Mouse (Mus musculus) C2C12 (cell line): ENCODE measurements at regions not wholly inside any gene's neighbourhood (a gene's known extent, or its start where the extent isn't known, plus 50 kb on each side); places are given as distances from the start of the nearest gene placed in this dataset.

Experiments used
- H3K27me3 ChIP-seq: one replicate; pipeline ENCODE4 v1.6.1; 2011; ENCODE audit not compliant: control insufficient read depth, insufficient read depth, insufficient read length
- H3K36me3 ChIP-seq: one replicate; pipeline ENCODE4 v1.6.1; 2011; ENCODE audit not compliant: control insufficient read depth, insufficient read depth
- H3K4me3 ChIP-seq: one replicate; pipeline ENCODE4 v1.5.1; 2011; ENCODE audit warnings: mild to moderate bottlenecking, control low read depth; ENCODE audit not compliant: poor library complexity, insufficient read depth, severe bottlenecking
- H3K79me2 ChIP-seq: one replicate; pipeline ENCODE4 v1.6.1; 2011; ENCODE audit not compliant: control insufficient read depth, insufficient read depth
- H3K79me3 ChIP-seq: one replicate; pipeline ENCODE4 v1.6.1; 2011; ENCODE audit warnings: low read depth, control low read depth
- H3ac ChIP-seq: one replicate; pipeline ENCODE3; 2011; ENCODE audit warnings: low read depth; ENCODE audit not compliant: control insufficient read depth, insufficient read length
- CEBPB ChIP-seq: IDR thresholded peaks from one replicate; pipeline ENCODE4 v1.6.1; 2011; ENCODE audit warnings: low read depth, mild to moderate bottlenecking, control low read depth, moderate library complexity
- CTCF ChIP-seq: IDR thresholded peaks from one replicate; pipeline ENCODE4 v1.5.1; 2011; ENCODE audit not compliant: control insufficient read depth, insufficient read depth, insufficient read length
- FOSL1 ChIP-seq: IDR thresholded peaks from one replicate; pipeline ENCODE4 v1.8.0; 2011; ENCODE audit warnings: mild to moderate bottlenecking, low read length; ENCODE audit not compliant: poor library complexity, insufficient read depth, severe bottlenecking
- MAX ChIP-seq: IDR thresholded peaks from one replicate; pipeline ENCODE4 v1.6.1; 2011; ENCODE audit warnings: mild to moderate bottlenecking, control low read depth
- MYOD1 ChIP-seq: IDR thresholded peaks from one replicate; pipeline ENCODE4 v1.6.1; 2011; ENCODE audit warnings: low read depth; ENCODE audit not compliant: control insufficient read depth, insufficient read length
- MYOG ChIP-seq: IDR thresholded peaks from one replicate; pipeline ENCODE4 v1.6.1; 2011; ENCODE audit not compliant: control insufficient read depth, insufficient read length; ENCODE audit errors: extremely low read depth
- USF1 ChIP-seq: IDR thresholded peaks from one replicate; pipeline ENCODE4 v1.6.1; 2011; ENCODE audit warnings: low read depth, mild to moderate bottlenecking, control low read depth, moderate library complexity

DNA sequence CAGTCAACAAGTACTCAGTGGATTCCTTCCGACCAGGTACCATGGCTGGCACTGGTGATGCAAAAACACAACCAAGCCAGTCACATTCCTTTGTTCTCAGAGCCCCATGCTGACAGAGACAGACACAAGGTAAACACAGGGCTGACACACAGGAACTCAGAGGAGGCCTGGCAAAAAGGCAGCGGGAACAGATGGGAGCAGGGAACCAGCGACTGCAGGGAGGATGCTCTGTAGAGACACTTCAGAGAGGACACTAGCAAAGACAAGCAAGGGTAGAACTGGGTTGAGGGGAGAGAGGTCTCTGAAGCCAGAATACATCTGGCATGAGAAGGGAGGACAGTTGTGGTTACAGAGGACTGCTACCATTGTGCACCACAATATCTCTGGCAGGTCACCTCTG is 133.6 kb downstream of the Tex36 start:
- Histone ChIP-seq H3K27me3 (peaks cover 9% of the 10 kb centered on the region), H3K36me3 (no peaks in the 10 kb centered on the region), H3K79me3 (no peaks in the 10 kb centered on the region), H3K79me2 (no peaks in the 10 kb centered on the region), H3K4me3 (no peak overlapping the region), H3ac (no peak overlapping the region)
- TF ChIP-seq MAX = no peak
- no peak for TF ChIP-seq MYOG
- TF ChIP-seq USF1 = no peak
- no peak for TF ChIP-seq CTCF
- no peak for TF ChIP-seq FOSL1
- TF ChIP-seq CEBPB = no peak
- TF ChIP-seq MYOD1 = no peak

DNA sequence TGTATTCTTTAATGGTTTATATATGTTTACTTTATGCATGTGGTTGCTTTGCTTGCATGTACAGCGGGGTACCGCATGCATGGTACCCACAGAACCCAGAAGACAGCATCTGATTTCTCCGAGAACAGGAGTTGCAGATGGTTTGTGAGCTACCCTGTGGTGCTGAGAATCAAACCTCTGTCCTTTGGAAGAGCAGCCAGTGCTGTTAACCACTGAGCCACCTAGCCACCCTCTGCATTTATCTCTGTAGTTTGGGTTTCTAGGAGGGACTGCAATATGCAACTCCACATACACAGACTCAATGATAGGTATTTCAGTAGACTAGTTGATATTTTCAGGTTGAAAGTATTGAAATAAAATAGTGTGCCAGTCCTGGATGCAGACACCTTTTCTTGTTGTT is 134.4 kb downstream of the Tex36 start:
- peaks cover 9% of the 10 kb centered on the region for H3K27me3 ChIP-seq
- H3K79me2 ChIP-seq = no peaks in the 10 kb centered on the region
- H3ac ChIP-seq = no peak overlapping the region
- H3K4me3 ChIP-seq = no peak overlapping the region
- no peaks in the 10 kb centered on the region for H3K36me3 ChIP-seq
- TF ChIP-seq MYOG = no peak
- no peak for TF ChIP-seq USF1
- TF ChIP-seq MYOD1 = no peak
- no peak for TF ChIP-seq FOSL1
- TF ChIP-seq CTCF = no peak
- no peak for TF ChIP-seq CEBPB
- TF ChIP-seq MAX = no peak
- H3K79me3 ChIP-seq = no peaks in the 10 kb centered on the region

DNA sequence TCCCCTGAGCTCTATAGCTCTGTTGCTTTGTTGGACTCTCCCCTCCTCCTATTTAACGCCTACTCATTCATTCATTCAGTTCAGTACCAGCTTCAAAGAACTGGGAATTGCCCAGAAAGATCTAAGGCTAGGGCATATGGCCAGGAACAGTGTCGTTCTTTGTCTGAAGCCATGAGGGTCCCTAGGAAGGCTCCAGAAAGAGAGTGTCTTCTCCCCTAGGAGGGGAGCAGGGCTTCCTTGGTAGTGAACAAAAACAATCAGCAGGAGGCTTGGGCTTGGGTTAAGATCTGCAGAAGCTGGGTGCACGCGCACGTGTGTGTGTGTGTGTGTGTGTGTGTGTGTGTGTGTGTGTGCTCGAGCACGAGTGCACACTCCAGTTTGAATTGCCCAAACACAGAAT is 142.7 kb downstream of the Tex36 start:
- H3ac ChIP-seq = no peak overlapping the region
- no peaks in the 10 kb centered on the region for H3K79me3 ChIP-seq
- peaks cover 19% of the 10 kb centered on the region for H3K27me3 ChIP-seq
- TF ChIP-seq MYOD1 (no peak), CEBPB (no peak), MAX (no peak), MYOG (no peak), USF1 (no peak), CTCF (no peak), FOSL1 (no peak)
- no peaks in the 10 kb centered on the region for H3K79me2 ChIP-seq
- H3K36me3 ChIP-seq = no peaks in the 10 kb centered on the region
- H3K4me3 ChIP-seq = no peak overlapping the region

DNA sequence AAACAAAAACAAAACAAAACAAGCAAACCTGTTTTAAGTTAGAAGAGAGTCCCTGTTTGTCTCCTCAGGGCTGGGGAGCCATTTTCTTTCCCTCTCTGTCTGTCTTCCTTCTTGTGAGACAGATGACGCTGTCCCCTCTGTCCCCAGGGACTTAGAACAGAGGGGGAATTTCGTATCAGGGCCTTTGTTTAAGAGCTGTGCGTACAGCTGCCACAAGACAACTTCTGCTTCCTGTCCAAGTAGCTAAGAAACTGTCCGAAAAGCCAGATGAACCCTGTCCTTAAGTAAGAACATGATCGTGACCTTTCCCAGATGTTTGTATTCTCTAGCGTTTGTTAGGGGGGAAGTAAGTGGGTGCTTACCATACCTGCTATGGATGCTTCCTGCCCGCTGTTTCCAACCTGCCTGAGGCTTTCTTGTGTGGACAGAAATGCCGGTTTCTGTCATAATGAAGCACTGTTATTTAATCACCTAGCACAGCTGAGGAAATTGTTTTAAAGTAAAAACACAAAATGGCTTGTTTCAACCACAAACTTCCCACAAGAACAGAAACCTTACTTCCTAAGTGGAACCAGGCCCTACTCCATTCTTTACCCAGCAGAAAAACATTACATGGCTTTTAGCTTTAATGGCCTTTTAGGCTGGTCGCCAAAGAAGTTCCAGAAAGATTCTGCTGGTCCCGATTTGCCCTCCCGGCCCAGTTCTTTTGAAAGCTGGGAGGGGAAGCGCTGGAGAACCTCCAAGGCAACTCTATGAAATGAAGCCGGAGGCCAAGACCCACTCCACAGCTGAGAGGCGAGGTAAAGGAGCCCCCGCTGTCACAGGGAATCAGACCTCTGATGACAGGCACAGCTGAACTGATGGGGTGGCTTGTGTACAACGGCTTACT is 144.3 kb downstream of the Tex36 start:
- H3K27me3 ChIP-seq = peaks cover 19% of the 10 kb centered on the region
- H3K79me3 ChIP-seq = no peaks in the 10 kb centered on the region
- no peak for TF ChIP-seq MYOG
- TF ChIP-seq USF1 = no peak
- no peak for TF ChIP-seq FOSL1
- TF ChIP-seq MAX = no peak
- no peak for TF ChIP-seq CEBPB
- TF ChIP-seq CTCF = no peak
- no peak for TF ChIP-seq MYOD1
- H3K4me3 ChIP-seq = no peak overlapping the region
- no peak overlapping the region for H3ac ChIP-seq
- no peaks in the 10 kb centered on the region for H3K79me2 ChIP-seq
- H3K36me3 ChIP-seq = no peaks in the 10 kb centered on the region

DNA sequence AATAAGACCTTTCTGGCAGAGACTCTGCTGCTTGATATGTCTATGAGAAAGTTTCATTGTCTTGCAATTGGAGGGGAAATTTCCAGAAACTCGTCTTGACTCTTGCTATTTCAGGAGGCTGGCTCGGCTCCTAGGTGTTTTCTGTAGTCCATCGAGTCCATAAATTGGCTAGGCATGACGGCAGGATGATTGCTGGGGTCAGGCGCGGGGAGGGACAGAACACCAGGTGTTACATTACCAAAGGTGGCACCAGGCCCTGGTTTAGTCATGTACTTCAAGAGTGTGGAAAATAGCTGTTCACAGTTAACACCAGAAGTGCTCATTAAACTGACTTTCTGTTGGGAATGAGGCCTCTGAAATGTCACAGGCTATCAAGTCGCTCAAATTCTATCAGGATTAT is 151.7 kb downstream of the Tex36 start:
- Histone ChIP-seq H3K79me3 (no peaks in the 10 kb centered on the region), H3K79me2 (no peaks in the 10 kb centered on the region), H3K27me3 (peaks cover 13% of the 10 kb centered on the region), H3K36me3 (no peaks in the 10 kb centered on the region), H3K4me3 (no peak overlapping the region), H3ac (no peak overlapping the region)
- TF ChIP-seq MYOG (no peak), FOSL1 (no peak), MYOD1 (no peak)

DNA sequence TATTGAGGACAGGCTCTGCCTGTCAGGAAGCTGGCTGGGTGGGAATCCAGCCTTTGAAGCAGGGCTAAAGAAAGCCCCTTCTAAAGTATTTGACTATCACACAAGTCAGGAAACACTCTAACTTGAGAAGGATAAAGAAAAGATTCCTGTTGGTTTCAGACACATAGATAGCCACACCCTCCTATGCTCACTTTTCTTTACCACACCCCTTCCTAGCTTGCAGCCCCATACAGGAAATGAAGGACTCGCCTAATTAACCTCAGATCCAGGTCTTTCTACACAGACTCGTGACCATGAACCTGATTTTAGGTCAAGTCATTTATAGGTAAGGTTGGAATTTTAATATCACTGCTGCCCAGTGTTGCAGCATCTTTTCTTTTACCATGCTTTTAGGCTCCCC is 154.9 kb downstream of the Tex36 start:
- Histone ChIP-seq H3K79me2 (no peaks in the 10 kb centered on the region), H3K36me3 (no peaks in the 10 kb centered on the region), H3K79me3 (no peaks in the 10 kb centered on the region), H3ac (no peak overlapping the region), H3K4me3 (no peak overlapping the region), H3K27me3 (peaks cover 17% of the 10 kb centered on the region)
- TF ChIP-seq FOSL1 (no peak), MAX (no peak), MYOG (no peak), CEBPB (no peak), USF1 (no peak), CTCF (no peak), MYOD1 (no peak)
